Mouse (Mus musculus): Measurements from ENCODE around the gene Ocrl.

Gene Ocrl

DNA sequence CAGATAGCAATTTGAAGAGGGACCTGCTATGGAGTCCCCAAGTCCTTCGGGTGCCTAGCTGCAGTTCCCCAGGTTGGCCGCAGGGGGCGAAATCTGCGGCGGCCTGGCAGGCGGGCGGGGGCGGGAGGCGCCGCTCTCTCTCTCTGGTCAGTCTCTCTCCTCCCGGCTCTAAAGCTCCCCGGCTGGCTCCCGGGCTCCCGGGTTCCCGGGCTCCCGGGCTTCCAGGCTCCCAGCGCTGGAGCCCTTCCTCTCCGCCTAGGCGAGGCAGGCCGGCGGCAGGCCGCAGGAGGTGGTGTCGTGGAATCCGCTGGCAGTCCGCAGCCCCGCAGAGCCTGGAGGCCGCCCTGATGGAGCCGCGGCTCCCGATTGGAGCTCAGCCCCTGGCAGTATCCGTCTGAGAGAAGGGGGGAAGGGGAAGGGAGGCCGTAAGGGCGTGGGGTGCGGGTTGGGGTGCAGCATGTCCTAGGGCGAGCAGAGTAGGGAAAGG, at the start of gene Ocrl:
TSS of gene Ocrl (plus strand) at position 82 of the 487 bp plus-strand sequence.
- DNase-seq = peak; percentile 55

GRCm38 (mm10) chrX:47880052-47880451, 32.1 kb upstream of the Ocrl start:
- DNase-seq = peak; percentile 55

DNA sequence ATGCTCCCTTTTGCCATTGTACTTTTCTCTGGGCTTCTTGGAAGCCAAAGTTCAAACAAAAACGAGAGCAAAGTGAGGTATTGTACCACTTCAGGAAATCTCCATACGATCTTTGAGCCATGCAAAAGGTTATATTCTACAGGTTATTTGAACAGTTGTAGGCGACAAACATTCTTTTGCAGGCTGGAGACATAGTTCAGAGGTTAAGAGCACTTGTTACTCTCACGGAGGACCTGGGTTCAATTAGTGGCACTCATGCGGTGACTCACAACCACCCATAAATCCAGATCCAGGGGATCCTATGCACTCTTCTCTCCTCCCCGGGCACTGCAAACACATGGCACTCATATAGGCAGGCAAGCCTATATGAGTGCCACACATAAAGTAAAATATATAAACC, 29.4 kb upstream of the Ocrl start:
- no peak for DNase-seq

DNA sequence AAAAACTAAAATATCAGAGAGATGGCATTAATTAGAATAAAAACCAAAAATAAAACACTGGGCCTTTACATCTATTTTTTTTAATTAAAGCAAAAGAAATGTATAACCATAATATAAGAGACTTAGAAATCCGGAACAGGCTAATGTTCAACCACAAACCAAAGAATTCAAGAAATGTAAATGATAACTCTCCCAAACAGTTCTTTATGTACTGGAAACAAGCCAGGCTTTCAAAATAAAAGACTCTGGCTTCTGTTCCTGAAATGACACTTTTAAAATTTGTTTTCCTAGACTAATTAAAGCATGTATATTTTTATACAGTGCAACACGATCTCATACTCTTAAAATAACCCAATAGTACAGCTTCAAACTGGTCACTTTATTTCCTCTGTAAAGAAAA, 24.8 kb upstream of the Ocrl start:
- DNase-seq = no peak

DNA sequence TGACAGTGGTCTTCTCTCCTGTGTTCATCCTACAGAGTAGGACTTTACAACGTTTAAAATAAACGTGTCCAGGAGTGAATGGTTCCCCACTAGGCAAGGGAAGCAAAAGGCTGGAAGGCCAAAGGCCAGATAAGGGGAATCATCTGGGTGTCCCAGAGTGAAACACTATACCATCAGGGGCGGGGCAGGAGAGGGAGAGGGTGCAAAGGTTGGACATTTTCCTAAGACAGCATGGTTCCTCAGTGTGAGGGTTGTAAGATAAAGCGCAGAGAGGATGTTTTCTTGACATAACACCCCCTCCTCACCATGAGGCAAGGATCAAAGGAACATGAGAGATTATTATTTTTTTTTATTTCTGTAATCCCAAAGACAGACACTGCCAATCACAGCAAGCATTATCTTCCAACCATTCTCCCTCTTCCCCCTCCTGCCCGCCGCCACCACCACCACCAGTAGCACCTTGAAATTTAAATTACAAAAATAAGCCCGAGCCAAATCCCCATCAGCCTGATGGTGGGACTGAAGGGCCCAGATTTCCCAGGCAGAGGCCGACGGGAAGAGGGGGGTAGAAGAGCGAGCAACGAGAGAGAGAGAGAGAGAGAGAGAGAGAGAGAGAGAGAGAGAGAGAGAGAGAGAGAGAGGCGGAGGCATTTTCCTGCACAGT, 20.8 kb upstream of the Ocrl start:
- no peak for DNase-seq

DNA sequence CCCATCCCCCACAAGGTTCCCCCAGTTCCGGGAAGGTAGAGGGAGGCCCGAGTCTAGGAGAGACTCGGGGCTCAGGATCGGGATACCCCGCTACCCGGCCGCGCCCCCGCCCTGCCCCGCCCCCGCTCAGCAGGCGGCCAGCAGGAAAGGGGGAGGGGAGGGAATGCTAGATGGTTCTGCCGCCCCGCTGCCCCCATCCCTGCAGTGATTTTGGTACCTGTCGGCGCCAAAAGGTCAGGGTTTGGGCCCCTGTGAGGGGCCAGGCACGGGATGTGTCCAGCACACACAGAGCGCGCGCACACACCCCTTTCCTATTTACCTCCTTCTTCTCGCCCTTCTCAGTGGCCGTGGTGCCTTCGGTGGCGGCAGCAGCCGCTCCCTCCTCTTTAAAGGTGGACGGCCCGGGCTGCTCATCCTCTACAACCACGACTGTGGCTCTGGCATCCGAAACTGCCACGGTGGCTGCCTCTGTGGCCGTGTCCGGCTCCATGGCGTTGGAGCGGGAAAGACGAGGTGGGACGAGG, 20.2 kb upstream of the Ocrl start:
- DNase-seq = peak; percentile 15

DNA sequence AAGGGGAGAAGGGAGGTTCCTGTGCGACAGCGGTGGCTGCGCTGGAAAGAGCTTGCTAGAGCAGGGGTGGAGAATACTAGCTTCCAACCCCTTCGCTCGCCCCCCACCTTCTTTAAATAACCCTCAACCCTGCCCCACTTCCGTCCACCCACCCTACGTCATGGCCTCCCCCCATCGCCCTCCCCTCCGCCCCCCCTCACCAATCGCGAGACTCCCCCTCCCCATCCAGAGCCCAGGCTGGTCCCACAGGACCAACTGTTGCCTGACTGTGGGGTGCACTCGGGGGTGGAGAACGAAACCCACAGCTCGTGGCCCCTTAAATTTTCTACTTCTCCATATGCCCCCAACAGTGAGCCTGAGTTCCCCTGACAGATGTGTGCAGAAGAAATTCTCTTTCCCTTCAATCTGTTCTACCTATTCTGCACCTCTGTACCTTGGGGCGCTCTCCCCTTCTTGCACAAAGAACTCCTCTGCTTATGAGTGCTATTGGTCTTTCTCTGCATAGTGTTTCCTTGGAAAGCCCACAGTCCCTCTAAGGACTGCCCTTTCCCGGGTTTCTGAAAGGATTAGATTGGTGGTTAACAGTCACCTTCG, 19.7 kb upstream of the Ocrl start, which contains the start of gene Smarca1:
TSS of gene Smarca1 (minus strand) at position 544 of the 594 bp plus-strand sequence.
- peak; percentile 11 for DNase-seq

DNA sequence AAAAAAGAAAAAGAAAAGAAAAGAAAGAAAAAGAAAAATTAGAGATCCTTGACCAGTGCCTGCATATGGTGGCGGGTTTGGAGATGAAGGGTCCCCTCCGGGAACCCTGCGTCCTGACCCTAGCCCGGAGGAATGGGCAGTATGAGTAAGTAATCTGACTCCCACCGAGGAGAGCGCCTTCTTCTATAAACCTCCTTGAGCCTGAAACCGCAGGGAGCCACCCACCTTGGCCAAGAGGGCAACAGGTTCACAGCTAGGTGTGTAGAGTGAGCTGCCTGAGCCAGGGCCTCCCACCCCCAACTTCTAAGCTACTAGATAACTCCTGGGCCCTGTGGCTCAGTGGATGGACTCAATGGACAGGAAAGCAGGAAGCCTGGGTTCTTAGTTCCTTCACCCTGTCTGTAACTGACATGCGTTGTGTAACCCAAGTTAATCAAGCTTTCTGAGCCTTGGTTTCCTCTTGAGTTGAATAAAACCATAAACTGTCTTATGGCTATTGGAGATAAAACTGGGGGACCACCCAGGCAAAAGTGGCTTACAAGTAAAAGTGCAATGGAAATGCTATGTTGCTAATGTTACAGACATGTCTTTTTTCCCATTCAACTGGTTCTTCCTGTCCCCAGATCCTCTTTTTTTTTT, 836 bp downstream of the Ocrl start:
- DNase-seq = no peak

DNA sequence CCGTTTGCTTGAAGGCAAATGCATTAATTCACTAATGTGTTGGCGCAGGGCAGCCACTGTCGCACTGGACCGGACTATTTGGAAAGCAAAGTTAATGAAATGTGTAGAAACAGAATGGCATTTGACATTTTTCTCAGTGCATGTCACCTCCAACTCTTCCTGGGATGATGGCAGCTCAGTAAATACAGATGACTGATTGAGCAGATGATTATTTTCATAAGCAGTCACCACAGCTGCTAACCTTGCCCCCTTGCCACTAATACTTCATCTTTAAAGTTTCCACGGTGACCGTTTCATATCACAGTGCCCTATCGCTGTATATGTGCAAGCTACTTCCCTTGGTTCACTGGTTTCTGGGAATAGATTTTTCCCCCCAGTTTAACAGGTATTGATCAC, 1.4 kb downstream of the Ocrl start:
- DNase-seq = no peak

DNA sequence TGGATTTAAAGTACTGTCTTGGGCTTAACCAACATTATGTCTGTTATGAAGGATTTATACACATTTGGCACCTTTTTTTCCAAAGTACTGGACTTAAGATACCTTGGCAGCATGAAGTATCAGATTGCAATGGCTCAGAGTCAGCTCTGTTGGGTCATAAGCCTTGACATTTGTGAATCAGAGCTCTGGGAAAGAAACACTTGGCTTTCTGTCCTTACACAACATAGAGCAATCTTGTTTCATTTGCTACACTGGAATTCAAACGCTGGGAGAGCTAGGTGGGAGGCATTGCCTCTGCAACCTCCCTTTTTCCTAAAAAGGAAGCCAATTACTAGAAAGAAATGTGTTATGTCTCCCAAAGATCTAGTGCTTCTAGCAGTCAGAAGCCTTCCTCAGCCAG, 4.6 kb downstream of the Ocrl start:
- DNase-seq = no peak

GRCm38 (mm10) chrX:47920541-47920940, 8.4 kb downstream of the Ocrl start:
- no peak for DNase-seq

- DNase-seq = no peak
Measured at GRCm38 (mm10) chrX:47927981-47928380, 15.8 kb downstream of the Ocrl start.

DNA sequence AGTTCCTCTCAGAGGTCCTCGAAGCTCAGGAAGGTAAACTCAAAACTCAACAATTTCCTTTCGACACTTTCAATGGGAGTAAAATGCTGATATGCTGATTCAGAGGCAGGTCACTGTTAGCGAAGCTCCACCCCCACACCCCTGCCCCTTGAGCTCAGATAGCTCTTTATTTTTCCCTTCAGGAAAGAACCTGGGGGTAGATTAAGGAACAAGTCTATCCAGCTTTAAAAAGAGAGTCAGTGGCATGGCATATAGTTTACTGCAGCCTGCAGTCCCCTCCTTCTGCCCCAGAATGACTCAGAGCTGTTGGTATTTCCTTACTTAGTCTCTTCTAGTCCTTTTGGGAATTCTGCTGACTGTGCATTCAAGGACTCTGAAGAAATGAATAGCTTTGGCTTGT, 18.3 kb downstream of the Ocrl start:
- DNase-seq = no peak

DNA sequence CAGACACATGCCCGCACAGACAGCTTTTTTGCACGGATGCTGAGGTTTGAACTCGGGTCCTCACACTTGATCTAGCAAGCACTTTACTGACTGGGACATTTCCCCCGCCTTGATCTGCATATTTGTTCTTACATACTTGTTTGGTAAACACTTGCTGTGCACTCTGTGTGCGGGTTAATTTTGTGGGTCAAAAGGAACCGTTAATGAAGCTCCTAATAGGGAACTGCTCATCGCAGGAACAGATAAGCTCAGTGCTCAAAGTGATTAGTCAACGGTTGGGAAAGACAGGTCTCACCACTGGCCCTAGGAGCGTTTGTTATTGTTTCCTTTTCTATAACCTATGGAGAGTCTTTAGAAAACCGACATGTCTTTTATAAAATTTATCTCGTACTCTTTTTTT, 22.2 kb downstream of the Ocrl start:
- no peak for DNase-seq

DNA sequence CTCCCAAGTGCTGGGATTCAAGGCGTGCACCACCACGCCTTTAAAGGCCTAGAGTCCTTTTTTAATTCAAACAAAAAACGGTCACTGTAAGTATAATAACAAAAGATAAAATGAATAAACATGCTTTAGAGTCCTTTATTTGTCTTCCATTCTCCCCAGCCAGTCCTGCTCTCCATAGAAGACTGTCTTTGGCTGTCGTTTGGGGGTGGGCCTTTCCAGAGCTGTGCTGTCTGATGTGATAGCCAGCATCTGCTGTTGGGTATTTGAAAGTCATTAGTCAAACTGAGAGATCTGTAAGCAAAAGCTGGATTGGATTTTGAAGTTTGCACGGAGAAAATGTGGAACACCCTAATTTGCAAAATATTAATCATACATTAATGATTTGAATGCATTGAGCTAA, 24.7 kb downstream of the Ocrl start:
- DNase-seq = no peak

GRCm38 (mm10) chrX:47937740-47938139, 25.6 kb downstream of the Ocrl start:
- DNase-seq = peak; percentile 23

GRCm38 (mm10) chrX:47949729-47950128, 37.5 kb downstream of the Ocrl start:
- no peak for DNase-seq

GRCm38 (mm10) chrX:47962579-47962978, 50.4 kb downstream of the Ocrl start:
- no peak for DNase-seq

- DNase-seq = no peak
Measured at GRCm38 (mm10) chrX:47970371-47970770, 58.2 kb downstream of the Ocrl start.

GRCm38 (mm10) chrX:47970864-47971263, 58.7 kb downstream of the Ocrl start:
- DNase-seq = no peak

DNA sequence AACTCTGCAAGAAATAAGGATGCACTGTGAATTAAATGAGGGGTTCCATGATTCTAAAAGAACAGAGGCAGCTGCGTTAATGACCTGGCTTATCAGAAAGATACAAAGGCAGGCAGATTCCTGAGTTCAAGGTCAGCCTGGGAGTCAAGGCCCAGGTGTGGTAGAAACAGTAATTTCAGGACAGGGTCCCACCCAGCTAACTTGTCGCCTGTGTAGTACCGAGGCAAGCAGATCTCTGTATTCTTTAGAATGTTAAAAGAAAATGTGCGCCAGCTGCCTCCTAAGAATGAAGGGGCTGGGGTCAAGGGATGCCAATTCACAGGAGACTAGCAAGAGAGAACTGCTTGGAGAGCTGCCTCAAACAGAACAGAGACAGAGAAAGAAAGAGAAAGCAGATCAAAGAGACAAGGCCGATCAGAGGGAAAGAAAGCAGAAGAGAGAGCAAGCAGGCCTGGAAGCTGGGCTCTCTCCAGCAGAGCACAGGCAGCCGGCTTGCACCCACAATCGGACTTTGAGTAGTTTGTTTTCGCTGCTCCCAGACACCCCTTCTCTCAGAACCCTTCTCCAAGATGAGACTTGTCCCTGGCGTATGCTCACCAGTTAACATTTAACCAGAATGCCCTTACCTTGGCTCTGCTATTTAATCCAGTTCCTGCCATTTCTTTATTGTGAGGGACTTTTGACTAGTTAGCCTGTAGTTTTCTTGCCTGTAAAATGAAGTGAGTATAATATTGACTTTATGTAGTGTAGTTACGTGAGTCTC, 59.4 kb downstream of the Ocrl start:
- DNase-seq = no peak

DNA sequence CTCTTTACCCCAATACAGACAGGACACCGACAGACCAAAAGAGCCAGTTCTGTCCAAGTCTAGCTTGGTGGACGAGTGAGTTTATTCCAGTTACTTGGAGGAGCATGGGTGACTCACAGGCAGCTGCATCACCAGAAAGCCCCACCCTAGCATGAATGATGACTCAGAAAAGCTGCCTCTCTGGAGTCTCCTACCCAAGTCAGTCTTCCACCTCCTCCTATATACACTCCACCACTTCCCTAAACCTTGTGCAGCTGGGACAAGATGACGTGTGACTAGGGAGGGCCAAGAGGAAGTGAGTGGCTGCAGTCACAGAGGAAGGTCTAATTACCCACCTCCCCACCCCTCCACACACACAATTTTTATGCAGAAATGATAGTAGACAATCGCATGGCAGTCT, 64.4 kb downstream of the Ocrl start:
- DNase-seq = no peak

DNA sequence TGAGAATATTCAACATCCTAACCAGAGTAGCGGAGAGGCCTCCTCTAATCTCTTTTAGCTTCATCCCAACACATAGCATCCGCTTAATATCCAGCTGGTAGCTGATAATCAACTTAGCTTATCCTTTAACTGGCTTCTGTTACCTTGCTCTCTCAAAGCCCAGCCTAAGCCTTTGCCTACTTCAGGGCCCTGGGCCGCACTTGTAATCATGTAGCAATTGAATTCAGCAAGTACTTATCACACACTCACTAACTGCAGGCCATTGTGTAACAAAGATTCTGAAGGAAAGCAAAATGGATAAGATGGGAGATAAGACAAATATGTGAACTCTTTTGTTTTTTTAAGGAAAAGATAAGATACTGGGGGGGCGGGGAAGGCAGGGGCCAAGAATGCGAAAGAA, 64.9 kb downstream of the Ocrl start:
- DNase-seq = no peak
